Mouse (Mus musculus): Measurements from ENCODE around the gene Lman2. TPM values are rescaled to one million over a fixed set of nuclear protein-coding genes. Genes with fewer than 3 reads are reported as not detected.
A peak's percentile ranks its signal among the peaks of the same experiment; 100 is the strongest.

The Lman2 gene
- polyA plus RNA-seq, 1 experiment from 2014 or later: 59.1 TPM

GRCm38 (mm10) chr13:55398088-55398487 lies 35.5 kb upstream of the Lman2 start, which contains the start of gene Slc34a1:
Gene Slc34a1 (plus strand): TSS chr13:55398187.
- WGBS (ENCODE audit: insufficient replicate concordance): 50% methylated on average over 1 of the region's 1 CpGs
- Histone ChIP-seq H3K36me3 (no peaks in the 10 kb centered on the region), H3K4me2 (no peak within 1 kb of the TSS), H3K27ac (no peak within 1 kb of the TSS), H3K9me3 (replicated peaks) (no peaks in the 10 kb centered on the region), H3K4me1 (replicated peaks) (no peaks in the 10 kb centered on the region), H3K9ac (no peak within 1 kb of the TSS), H3K27me3 (peaks cover 52% of the 10 kb centered on the region), H3K4me3 (replicated peaks) (no peak within 1 kb of the TSS)
- DNase-seq (no peak), ATAC-seq (ENCODE audit: low read depth) (no peak)

GRCm38 (mm10) chr13:55392933-55393332 lies 30.4 kb upstream of the Lman2 start:
- ATAC-seq (ENCODE audit: low read depth): no peak
- WGBS (ENCODE audit: insufficient replicate concordance): 51% methylated on average over 4 of the region's 4 CpGs
- Histone ChIP-seq H3K9me3 (replicated peaks) (no peaks in the 10 kb centered on the region), H3K27ac (peak overlapping the region; percentile 71; the same call in 1 of the 2 replicates), H3K4me1 (replicated peaks) (no peaks in the 10 kb centered on the region; the same call in 1 of the 2 replicates), H3K27me3 (peaks cover 17% of the 10 kb centered on the region), H3K4me3 (replicated peaks) (no peak overlapping the region), H3K36me3 (no peaks in the 10 kb centered on the region), H3K4me2 (no peak overlapping the region), H3K9ac (no peak overlapping the region)
- DNase-seq: no peak

DNA sequence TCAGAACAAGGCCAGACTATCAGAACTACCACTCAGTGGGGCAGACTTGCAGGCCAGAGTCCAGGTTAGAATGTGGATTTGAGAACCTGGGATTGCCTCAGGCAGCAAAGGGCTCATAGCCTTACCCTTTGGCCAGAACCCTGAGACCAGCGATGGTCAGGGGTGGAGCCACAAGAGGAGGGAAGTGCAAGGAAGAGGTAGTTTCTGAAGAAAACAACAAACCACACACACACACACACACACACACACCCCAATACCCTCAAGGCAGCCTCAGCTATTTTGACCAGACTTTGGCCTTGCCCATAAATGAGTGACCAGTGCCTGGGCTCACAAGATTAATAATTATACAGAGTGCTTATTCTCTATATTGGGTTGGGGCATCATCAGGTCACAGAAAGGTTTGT lies 29.0 kb upstream of the Lman2 start:
- DNase-seq: no peak
- no peaks in the 10 kb centered on the region for H3K9me3 ChIP-seq (replicated peaks)

GRCm38 (mm10) chr13:55390644-55391043 lies 28.1 kb upstream of the Lman2 start:
- DNase-seq: no peak
- peak overlapping the region; percentile 65 for H3K27ac ChIP-seq

More for the DNA sequence above, 29.0 kb upstream of the Lman2 start:
- Histone ChIP-seq H3K4me1 (replicated peaks) (no peaks in the 10 kb centered on the region; the same call in 1 of the 2 replicates), H3K36me3 (no peaks in the 10 kb centered on the region), H3K4me3 (replicated peaks) (no peak overlapping the region), H3K4me2 (no peak overlapping the region), H3K9ac (no peak overlapping the region), H3K27ac (peak overlapping the region; percentile 71), H3K27me3 (peaks cover 10% of the 10 kb centered on the region; the same call in 1 of the 2 replicates)
- ATAC-seq (ENCODE audit: low read depth): peak; percentile 65
- WGBS (ENCODE audit: insufficient replicate concordance): 43% methylated on average over 1 of the region's 1 CpGs

DNA sequence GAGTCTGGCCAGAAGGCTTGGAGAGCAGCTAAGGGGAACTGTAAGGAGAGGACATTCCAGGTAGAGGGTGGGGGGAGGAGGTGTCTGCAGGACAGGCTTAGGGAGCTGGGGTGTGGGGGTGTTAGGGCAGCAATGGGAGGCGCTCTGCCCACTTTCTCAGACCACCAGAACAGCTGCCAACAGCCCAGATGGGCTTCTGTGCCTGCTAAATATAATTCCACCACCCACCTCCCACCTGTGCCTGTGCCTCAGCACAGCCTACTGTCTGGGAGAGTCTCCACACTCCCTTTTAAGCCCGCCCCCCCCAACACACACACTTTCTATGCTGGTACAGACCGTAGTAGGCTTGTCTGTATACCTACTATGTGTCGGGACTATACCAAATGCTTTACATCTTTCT lies 19.2 kb upstream of the Lman2 start:
- 0 out of 2 replicates have a peak, but pooled peaks cover 7% of the 10 kb centered on the region for H3K27me3 ChIP-seq
- H3K27ac ChIP-seq: no peak overlapping the region
- no peak for ATAC-seq (ENCODE audit: low read depth)
- no peaks in the 10 kb centered on the region for H3K36me3 ChIP-seq
- H3K9me3 ChIP-seq (replicated peaks): no peaks in the 10 kb centered on the region
- H3K4me1 ChIP-seq (replicated peaks): no peaks in the 10 kb centered on the region
- no peak overlapping the region for H3K9ac ChIP-seq
- H3K4me2 ChIP-seq: no peak overlapping the region
- H3K4me3 ChIP-seq (replicated peaks): no peak overlapping the region
- WGBS (ENCODE audit: insufficient replicate concordance): 72% methylated on average over 4 of the region's 4 CpGs
- no peak for DNase-seq

More at GRCm38 (mm10) chr13:55390644-55391043, 28.1 kb upstream of the Lman2 start:
- no peaks in the 10 kb centered on the region; the same call in 1 of the 2 replicates for H3K4me1 ChIP-seq (replicated peaks)
- no peak overlapping the region for H3K4me3 ChIP-seq (replicated peaks)
- no peak overlapping the region for H3K9ac ChIP-seq
- no peaks in the 10 kb centered on the region for H3K9me3 ChIP-seq (replicated peaks)
- no peaks in the 10 kb centered on the region for H3K36me3 ChIP-seq
- 57% methylated on average over 3 of the region's 3 CpGs for WGBS (ENCODE audit: insufficient replicate concordance)
- no peak overlapping the region for H3K4me2 ChIP-seq
- peaks cover 5% of the 10 kb centered on the region; the same call in 1 of the 2 replicates for H3K27me3 ChIP-seq
- ATAC-seq (ENCODE audit: low read depth): peak; percentile 42; the same call in 1 of the 2 replicates

DNA sequence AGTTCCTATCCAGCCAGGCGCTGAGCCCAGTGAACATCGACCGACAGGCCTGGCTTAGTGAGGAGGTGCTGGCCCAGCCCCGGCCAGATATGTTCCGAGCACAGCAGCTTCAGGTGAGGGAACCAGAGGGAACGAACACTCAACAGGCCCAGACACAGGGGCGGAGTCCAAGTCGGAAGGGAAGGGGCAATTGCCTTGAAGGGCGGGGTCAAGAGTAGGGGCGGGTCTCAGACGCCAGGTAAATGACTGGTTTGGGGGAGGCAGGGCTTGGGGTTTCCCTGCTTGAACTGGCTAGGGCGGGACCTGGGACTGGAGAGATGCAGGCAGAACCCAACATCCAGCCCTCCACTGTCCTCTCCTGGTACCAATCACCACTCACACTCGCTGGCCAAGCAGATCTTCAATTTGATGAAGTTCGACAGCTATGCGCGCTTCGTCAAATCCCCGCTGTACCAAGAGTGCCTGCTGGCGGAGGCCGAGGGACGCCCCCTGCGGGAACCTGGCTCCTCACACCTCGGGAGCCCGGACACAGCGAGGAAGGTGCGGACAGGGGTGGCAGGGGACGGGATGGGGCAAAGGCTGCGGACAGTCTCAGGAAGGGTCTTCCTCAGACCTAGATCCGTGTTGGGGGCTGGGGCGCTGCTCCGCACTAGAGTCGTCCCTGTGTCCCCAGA lies 16.5 kb upstream of the Lman2 start:
- Histone ChIP-seq H3K36me3 (no peaks in the 10 kb centered on the region), H3K27me3 (0 out of 2 replicates have a peak, but pooled peaks cover 7% of the 10 kb centered on the region), H3K9ac (no peak overlapping the region), H3K27ac (no peak overlapping the region), H3K4me3 (replicated peaks) (no peak overlapping the region), H3K9me3 (replicated peaks) (no peaks in the 10 kb centered on the region), H3K4me2 (no peak overlapping the region), H3K4me1 (replicated peaks) (no peaks in the 10 kb centered on the region)
- DNase-seq: no peak
- WGBS (ENCODE audit: insufficient replicate concordance): 73% methylated on average over 32 of the region's 32 CpGs
- ATAC-seq (ENCODE audit: low read depth): no peak

GRCm38 (mm10) chr13:55375877-55376276 lies 13.3 kb upstream of the Lman2 start:
- Histone ChIP-seq H3K27me3 (peaks cover 11% of the 10 kb centered on the region; the same call in 1 of the 2 replicates), H3K27ac (no peak overlapping the region)
- DNase-seq: no peak

GRCm38 (mm10) chr13:55374206-55374924 lies 11.8 kb upstream of the Lman2 start:
- Histone ChIP-seq H3K9ac (no peak overlapping the region), H3K9me3 (replicated peaks) (no peaks in the 10 kb centered on the region), H3K36me3 (no peaks in the 10 kb centered on the region), H3K4me3 (replicated peaks) (no peak overlapping the region), H3K27me3 (peaks cover 11% of the 10 kb centered on the region; the same call in 1 of the 2 replicates), H3K27ac (no peak overlapping the region), H3K4me1 (replicated peaks) (peaks cover 27% of the 10 kb centered on the region), H3K4me2 (no peak overlapping the region)
- 60% methylated on average over 6 of the region's 6 CpGs for WGBS (ENCODE audit: insufficient replicate concordance)
- DNase-seq (no peak), ATAC-seq (ENCODE audit: low read depth) (no peak)

More at GRCm38 (mm10) chr13:55375877-55376276, 13.3 kb upstream of the Lman2 start:
- Histone ChIP-seq H3K4me1 (replicated peaks) (peaks cover 12% of the 10 kb centered on the region), H3K9ac (no peak overlapping the region), H3K4me3 (replicated peaks) (no peak overlapping the region), H3K9me3 (replicated peaks) (no peaks in the 10 kb centered on the region), H3K4me2 (no peak overlapping the region), H3K36me3 (no peaks in the 10 kb centered on the region)
- no peak for ATAC-seq (ENCODE audit: low read depth)
- 59% methylated on average over 2 of the region's 2 CpGs for WGBS (ENCODE audit: insufficient replicate concordance)

DNA sequence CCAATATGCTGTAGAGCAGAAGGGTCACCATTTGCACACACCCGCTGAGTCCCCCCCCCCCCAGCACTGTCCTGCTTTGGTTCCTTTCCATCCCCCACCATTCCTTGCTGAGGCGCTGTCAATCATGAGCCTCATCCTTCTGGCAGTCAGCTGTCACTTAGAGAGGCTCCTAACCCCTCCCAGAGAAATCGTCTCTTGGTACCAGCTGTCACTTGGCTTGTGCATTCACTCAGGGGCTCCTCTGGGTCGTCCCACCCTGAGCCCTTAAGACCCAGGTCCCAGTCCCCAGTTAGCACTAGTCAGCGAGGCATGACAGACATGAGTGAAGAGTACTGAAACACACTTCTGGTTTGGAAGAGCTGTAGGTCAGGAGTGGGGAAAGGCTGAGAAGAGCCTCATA lies 9.2 kb upstream of the Lman2 start:
- H3K9ac ChIP-seq: no peak overlapping the region
- 46% methylated on average over 5 of the region's 5 CpGs for WGBS (ENCODE audit: insufficient replicate concordance)
- H3K36me3 ChIP-seq: no peaks in the 10 kb centered on the region
- peaks cover 4% of the 10 kb centered on the region; the same call in 1 of the 2 replicates for H3K27me3 ChIP-seq
- no peak overlapping the region for H3K27ac ChIP-seq
- no peaks in the 10 kb centered on the region for H3K9me3 ChIP-seq (replicated peaks)
- no peak overlapping the region for H3K4me2 ChIP-seq
- no peak for DNase-seq
- no peak for ATAC-seq (ENCODE audit: low read depth)
- H3K4me3 ChIP-seq (replicated peaks): no peak overlapping the region
- H3K4me1 ChIP-seq (replicated peaks): peaks cover 45% of the 10 kb centered on the region

DNA sequence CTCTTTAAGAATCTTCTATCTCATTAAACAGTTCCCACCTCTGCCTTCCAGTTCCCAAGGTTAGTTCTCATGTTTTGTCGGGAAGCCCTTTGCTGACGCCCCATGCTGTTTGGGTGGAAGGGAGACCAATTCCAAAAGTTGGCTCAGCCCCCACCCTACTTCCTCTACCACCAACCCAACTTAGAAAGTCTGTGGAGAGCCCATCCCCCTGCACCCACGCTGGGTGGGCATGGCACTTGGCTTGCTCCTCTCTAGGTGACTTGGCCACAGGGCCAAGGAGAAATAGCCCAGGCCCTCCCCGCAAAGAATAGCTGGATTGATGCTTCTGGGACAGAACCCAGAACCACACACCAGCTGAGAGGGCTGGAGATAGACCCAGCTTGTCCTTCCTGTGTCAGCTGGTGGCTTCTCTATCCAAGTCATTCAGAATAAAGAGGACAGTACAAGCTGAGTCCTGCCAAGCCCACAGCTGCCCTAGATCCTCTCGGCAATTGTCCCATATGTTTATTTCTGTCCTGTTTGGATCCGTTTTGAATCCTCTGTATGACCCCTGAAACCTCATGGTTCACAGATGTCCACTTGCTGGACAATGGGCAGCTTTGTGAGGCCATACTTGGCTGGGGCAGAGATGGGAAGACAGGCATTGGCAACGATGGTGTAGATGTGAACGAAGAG lies 8.6 kb upstream of the Lman2 start:
- peak overlapping the region; percentile 68 for H3K4me2 ChIP-seq
- H3K36me3 ChIP-seq: no peaks in the 10 kb centered on the region
- no peaks in the 10 kb centered on the region for H3K9me3 ChIP-seq (replicated peaks)
- DNase-seq (no peak), ATAC-seq (ENCODE audit: low read depth) (no peak)
- H3K4me1 ChIP-seq (replicated peaks): peaks cover 45% of the 10 kb centered on the region
- no peak overlapping the region for H3K27ac ChIP-seq
- no peak overlapping the region for H3K4me3 ChIP-seq (replicated peaks)
- H3K9ac ChIP-seq: 0 out of 2 replicates have a peak overlapping the region, but pooled peaks have one; percentile 4
- WGBS (ENCODE audit: insufficient replicate concordance): 60% methylated on average over 8 of the region's 8 CpGs
- H3K27me3 ChIP-seq: peaks cover 4% of the 10 kb centered on the region; the same call in 1 of the 2 replicates

GRCm38 (mm10) chr13:55370234-55370633 lies 7.7 kb upstream of the Lman2 start:
- Histone ChIP-seq H3K4me3 (replicated peaks) (peak overlapping the region; percentile 48), H3K9ac (peak overlapping the region; percentile 59), H3K27ac (peak overlapping the region; percentile 41; the same call in 1 of the 2 replicates), H3K27me3 (peaks cover 4% of the 10 kb centered on the region; the same call in 1 of the 2 replicates), H3K4me1 (replicated peaks) (peaks cover 45% of the 10 kb centered on the region), H3K36me3 (no peaks in the 10 kb centered on the region), H3K4me2 (peak overlapping the region; percentile 68), H3K9me3 (replicated peaks) (no peaks in the 10 kb centered on the region)
- DNase-seq: no peak
- 0 out of 2 replicates have a peak, but pooled peaks have one; percentile 20 for ATAC-seq (ENCODE audit: low read depth)
- WGBS (ENCODE audit: insufficient replicate concordance): 26% methylated on average over 3 of the region's 3 CpGs
